Mouse (Mus musculus) right cerebral cortex, postnatal 25 days (tissue): ENCODE data around the gene Adgrl2.

Experiments used
- DNase-seq: peaks from one replicate; pipeline ENCODE4 v3.0.0; 2022

Adgrl2 gene

DNA sequence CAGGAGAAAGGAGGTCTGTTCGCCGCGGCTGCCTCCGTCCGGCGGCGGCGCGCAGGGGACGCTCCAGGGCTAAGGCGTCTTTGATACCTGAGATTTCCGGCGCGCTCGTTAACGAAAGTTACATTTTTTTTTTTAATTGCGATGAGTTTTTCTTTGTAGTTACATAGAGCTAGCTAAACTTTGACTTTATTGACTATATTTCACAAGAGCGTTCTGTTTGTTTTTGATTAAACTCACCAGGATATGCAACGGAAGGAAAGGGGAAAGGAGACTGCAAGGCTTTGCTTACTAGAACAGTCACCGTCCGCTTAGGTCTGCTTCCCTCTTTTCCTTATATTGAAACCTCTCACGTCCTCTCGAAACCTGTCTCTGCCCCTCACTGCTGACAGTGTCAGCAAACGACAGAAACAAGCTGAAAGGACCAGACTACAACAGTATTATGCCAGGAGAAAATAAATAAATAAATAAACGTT is at the start of gene Adgrl2:
Adgrl2 (minus strand) TSS at position 25 of the 473 bp plus-strand sequence.
- DNase-seq: peak; percentile 61

DNA sequence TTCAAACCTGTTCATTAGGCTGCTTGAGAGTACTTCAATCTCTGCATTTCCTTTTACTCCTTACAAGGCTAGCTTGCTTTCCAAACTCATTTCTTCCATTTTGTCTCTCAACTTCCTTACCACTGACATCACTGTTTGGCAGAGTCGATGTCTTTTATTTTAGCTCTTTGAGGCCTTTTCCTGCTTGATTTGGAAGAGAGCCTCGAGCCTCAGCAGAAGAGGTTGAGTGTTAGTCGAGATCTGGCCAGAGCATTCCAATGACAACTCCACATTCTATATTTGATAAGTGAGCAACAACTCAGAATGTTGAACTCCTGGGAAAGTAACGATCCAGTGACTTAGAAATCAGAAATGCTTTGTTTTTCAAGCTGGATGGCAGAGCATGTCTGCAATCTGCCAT is 48.4 kb upstream of the Adgrl2 start:
- DNase-seq: no peak

DNA sequence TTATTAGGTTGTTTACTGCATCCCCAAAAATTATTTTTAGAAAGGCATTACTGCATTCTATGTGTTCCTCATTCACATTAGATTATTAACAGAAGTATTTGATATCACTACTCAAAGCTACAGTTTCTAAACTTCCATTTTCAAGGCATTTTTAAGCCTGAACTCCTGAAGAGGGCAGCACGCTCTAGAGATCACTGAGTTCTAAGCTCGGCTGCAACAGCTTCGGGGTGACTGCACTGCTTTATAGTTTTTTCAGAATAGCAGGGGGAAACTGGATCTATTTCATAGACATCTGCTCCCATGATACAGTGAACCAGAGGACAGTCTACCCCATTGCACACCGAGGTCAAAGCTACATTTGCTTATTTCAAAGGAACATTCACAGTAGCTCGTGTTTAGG is 29.6 kb upstream of the Adgrl2 start:
- no peak for DNase-seq

DNA sequence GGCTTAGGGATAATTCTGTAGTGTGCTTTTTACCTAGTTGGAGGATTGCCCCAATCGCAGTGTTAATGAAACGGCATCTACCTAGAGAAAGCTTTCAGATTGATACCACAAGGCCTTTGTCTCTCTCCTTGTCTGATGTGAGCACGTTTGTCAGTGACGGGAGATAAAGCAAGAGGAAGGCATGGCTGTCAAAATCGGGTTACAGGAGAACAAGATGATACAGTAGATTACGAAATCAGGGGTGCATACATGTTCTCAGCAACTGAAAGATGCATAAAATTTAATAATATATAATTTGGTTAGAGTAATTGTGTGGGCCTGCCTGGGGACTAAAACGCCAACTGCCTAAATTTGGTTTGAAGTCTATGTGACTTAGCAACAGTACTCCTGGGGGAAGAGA is 19.0 kb upstream of the Adgrl2 start:
- DNase-seq: no peak

DNA sequence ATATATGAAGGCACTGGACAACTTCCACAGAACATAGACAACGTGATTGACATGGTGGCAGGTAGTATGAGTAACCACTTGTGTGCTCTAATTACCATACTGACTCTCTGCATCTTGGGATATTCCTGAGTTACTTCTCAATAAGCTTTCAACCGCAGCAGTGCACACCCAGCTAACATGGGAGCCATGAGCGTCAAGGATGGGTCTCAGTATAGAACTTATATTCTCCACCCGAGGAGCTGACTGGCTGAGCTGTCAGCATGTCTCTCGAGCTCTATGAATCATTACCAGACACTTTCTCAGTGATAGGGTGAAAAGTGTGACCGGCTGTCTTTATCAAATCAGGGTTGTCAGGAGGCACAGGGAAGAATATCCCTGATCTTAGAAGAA is 18.3 kb upstream of the Adgrl2 start:
- DNase-seq: no peak

DNA sequence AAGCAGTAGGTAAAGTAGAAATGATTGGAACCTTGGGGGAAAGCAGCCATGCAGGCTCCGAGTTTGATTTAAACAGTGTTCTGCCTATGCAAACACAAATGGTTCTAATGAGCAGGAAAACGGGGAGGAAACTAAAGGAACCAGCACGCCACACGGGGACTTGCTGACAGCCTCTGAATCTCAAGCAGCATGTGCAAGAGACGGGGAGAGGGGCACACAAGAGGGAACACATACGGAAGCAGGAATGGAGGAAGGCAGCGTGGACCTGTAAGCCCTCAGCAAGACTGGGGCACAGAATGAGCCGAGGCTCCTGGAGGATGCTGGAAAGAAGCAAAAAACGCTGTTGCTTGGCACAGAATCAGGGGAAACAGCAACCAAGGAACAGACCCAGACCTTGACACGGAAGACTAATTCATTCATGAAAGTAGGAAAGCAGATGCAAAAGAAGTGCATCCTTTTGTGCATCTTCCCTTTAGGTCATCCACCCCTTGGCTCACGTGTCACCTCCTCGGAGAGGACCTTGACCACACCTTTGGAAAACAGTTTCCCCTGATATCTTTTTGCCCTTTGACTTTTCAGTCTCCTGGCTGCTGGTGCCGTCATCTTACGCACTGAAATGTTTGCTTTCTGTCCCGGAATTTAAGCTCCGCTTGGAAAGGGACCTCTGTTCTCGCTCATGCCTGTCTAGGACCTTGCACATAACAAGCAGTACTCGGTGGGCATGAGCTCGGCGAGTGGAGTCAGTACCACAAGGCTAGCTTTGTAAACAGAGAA is 17.7 kb upstream of the Adgrl2 start:
- DNase-seq: no peak

DNA sequence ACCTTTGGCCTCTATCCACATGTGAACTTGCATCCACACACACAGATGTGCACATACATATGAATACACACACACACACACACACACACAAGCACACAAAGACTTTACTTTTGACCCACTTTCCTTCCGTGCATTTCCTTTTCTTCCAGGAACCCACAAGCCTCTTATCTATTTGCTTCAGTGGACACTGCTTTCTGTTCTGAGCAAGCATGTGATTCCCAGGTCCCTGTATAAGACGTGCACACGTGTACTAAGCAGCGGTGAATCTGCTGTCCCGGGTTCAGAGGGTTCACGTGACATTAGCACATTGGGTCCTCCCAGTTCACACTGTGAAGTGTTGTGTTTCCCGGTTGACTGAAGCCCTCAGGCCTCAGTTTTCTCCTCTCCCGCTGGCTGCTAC is 11.0 kb upstream of the Adgrl2 start:
- no peak for DNase-seq

DNA sequence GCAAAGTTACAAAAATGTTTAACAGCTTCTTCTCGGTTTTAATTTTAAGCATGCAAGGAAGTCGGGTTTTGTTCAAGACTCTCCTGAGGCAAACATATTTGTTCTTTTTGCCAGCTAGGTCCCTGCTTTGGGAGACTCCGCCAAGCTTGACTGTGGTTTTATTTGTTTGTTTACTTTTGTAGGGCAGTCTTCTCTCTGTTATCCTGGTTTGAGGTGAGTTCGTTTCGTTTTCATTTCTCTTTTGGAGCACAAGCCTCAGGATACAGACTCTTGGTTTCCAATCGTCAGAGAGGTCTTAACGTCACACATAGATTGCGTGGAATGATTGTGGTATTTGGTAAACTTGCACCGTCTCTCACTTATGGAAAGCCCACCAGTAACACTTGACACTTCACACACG is 8.3 kb upstream of the Adgrl2 start:
- DNase-seq: no peak

DNA sequence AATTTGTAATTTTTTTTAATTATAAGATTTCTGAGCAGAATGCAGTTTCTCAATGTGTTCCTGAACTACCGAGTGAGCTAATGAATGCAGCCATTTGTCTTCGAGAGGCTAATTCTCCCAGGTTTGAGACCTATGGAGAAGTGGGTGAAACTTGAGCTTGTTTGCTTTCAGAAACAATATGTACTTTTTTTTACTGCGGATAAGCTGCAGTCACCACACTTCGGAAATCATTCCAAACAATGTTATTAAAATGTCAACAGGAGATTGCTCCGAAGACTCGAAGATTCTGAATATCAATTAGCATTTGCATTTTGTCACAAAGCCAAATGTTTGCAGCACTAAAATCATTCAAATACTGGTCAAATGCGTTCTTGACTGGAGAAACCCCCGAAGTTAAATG is 701 bp upstream of the Adgrl2 start:
- DNase-seq: no peak

DNA sequence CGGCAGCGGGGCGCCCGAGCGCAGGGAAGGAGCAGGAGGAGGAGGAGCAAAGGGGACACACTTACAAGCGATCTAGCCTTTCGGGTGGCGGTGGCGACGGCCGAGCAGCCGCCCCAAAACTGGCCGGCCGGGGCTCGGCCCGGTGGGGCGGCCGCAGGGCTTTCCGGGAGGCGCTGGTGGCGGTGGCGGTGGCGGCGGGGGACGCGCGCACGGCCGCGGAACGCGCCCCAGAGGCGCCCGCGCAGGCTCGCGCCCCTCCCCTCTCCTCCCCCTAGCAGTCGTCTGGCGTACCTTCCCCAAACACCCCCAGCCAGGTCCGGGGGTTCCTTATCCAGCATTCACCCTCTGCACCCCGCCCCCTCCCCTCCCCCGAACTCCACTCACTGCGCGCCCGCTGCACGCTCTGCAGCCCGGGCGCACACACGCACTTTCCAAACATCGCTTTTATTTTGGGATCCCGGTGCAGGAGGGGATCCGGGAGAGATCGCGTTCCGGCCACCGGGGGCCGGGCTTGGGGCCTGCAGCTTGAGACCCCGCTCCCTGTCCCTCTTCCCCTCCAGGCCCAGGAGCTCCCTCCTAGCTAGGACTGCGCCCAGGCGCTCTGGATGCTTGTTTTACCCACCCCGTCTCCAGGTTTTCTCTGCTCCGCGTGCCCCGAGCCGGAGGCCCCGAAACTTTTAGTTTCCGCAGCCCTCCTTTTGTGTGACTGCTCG is 381 bp downstream of the Adgrl2 start:
- DNase-seq: no peak

DNA sequence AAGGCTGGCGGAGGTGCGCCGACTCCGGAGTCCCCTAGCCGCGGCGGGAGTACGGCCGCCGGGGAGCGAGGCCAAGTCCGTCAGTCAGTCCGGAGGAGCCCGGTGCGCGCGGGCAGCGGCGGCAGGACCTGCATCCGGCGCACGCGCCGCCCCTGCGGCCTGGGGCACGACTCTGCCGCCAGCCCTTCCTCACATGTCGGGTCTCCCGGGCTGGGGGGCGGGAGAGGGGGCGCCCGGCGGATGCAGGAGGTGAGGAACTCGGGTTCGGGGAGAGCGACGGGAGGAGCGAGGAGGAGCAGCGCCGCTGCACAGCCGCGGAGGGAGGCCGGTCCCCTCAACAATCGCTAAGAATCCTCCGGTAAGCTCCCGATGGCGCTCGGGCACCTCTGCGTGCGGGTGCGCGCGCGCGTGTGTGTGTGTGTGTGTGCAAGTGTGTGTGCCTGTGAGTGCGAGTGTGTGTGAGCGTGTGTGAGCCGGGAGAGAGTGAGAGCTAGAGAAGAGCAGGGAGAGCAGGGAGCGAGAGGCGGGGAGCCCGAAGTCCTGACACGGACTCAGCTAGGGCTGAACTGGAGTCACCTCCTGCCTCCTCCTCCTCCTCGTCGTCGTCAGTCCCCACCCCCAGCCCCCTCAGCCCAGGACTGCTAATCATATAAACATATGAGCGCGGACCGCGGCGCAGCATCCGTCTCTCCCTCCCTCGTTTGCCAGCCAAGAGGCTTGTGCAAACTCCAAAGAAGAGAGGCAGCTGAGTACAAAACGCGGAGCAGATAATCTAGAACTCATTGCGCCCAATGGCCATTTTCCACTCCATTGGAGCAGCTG is 1.1 kb downstream of the Adgrl2 start:
- peak; percentile 82 for DNase-seq

DNA sequence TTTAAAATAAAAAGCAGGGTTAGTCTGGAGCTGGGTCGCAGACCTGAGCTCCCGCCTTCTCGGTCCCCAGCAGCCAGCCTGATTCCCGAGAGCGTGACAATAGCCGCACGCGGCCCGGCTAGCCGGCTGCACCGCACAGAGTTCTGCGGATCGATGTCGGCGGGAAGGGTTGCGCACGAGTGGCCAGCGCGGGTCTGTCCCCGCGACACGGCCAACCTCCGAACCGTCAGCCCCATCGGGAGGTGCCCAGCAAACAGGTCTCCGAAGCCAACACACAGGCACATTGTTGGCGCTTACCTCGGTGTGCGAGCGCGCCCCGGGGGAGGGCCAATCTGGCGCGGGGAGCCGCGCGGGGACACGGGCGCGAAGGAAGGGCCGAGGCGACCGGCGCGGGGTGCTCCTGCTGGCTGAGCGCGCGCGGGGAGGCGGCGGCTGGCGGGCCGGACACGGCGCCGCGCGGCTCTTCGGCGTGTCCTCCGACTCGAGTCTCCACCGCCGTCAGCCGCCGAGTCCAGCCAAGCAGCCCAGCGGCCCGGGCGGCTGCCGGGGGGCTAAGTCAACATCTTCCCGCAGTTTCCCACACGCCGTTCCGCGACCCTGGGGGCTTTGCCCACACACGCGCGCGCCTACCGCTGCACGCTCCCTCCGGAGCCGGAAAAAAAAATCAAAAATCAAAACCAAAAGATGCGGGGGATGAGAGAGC is 1.9 kb downstream of the Adgrl2 start:
- DNase-seq: peak; percentile 52

DNA sequence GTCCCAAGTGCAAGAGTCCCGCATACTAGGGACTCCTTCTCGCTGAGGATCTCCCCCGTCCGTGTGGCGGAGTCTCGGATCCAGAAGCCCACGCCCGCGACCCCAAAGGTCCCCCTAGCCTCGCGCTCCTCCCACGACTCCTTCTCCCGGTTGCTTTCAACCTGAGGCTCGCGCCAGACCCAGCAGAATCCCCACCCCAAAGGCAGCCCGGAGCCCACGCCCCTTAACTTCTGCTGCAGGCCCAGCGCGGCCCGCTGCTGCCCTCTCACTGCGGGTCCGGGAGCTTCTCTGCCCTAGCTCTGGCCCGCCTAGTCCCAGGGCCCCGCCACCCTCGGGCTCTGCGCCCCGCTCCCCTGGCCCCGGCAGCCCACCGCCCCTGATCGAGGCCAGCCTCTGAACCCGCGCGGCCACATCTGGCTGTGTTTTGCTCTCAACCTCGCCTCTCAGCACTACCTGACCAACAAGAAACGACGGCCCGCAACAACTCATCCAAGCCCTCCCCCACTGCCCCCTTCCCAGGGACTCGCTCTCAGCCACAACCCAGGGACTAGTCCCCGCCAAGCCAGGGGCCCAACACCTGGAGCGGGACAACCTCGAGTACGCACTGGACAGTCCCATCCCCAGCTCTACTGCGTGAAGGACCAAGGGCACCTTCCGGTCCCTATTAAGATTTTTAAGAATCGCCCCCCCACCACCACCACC is 2.6 kb downstream of the Adgrl2 start:
- peak; percentile 71 for DNase-seq

DNA sequence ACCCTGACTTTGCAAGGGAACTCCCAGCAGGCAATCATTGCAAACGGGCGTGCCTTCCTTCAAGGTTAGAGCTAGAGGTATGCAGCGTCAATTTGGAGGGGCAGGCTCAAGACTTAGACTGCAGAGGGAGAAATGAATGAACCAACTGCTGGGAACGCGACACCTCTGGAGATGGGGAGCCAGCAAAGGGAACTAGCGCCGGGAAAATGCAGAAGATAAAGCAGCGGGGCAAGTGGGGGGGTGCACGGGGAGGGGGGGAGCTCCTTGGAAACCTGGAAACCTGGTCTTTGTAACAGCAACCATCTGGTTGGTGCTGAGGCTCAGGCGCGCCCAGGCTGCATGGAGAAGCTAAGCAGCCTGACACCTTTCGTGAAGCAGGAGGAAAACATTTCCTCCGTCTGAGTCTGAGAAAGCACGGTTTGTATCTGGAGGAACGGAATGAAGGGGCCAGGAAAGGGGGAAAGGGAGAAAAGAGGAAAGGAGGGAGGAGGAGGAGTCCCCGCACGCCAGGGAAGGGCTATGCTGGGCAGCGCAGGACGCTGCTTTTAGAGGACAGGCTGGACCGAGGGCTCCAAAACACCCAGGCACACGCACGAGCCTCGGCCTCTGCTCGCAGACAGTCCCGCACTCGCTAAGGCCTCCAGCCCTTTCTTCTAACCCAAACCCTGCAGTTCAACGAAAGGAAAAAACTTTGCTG is 3.3 kb downstream of the Adgrl2 start:
- peak; percentile 38 for DNase-seq

DNA sequence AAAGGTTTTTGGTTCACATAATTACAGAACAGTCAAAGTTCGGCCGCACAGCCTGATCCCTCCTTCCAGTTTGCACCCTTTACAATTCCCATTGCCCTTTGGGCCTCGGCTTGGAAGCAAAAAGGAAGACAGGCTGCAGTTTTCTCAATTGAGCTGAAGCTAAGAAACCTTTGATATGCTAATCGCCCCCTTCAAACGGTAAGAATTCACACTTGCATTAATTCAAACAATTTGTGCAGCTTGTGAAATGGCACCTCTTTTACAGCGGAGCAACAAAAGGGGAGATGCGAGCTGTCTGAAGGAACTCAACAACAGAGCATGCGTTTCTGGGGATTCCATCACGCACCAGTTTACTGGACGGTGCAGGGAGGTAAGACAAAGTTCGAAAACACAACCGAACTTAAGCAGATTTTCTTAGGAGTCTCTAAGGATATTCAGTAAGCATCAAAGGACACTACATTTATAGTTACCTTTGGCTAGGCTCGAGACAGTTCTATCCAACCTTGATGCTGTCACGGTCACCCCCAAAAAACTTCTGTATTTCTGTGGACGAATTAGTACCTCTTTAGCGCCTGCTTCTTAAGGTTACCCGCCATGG is 4.0 kb downstream of the Adgrl2 start:
- no peak for DNase-seq

DNA sequence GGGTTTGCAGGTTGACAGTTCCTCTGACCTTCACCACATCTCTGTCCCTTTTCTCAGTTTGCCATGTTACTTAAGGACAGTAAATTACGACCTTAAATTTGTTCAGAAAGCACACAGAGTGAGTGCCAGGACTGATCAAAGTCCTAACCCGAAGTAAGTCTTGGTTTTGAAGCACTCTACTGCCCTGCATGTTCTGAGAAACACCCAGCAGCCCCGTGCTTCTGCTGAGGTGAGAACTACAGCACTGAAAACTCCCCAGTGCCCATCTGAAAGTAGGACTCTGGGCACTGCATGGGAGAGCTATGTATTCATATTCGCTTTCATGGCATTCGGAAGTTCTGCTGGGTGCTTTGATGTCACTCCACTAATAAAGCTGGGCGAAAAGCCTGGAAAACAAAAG is 6.0 kb downstream of the Adgrl2 start:
- DNase-seq: no peak

DNA sequence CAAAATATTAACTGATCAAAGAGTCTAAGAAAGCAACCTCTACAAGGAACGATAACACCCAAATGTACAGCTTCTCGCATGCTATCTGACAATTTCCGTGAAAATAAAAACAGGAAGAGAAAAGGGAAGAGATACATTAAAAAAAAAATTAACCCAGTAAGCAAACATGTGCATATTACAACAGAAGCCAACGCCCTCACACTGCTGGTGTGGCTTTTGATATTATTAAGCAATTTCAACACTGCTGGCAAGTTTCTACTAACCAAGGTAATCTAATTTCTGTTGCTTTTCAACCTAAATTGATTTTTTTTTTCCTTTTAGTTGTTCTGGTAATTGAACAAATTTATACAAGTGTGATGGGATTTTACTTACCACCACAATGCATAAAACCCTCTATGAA is 8.0 kb downstream of the Adgrl2 start:
- DNase-seq: no peak

DNA sequence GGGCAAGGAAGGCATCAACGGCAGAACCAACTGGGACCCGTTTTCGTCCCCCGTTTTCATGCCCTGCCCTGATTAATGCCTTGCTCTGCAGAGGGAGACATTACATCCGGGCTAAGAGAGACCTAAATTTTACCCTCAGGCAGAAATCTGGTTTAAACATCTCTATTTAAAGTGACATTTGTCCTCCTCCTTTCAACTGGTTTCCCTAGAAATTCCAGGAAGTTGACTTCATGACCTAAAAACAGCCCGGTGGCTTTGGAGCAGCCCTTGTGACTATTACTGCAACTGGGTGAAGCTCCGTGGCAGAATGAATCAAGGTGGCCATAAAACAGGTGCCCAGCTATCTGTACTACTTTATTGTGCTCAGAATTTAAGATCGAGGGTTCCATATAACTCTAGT is 8.6 kb downstream of the Adgrl2 start:
- DNase-seq: no peak

DNA sequence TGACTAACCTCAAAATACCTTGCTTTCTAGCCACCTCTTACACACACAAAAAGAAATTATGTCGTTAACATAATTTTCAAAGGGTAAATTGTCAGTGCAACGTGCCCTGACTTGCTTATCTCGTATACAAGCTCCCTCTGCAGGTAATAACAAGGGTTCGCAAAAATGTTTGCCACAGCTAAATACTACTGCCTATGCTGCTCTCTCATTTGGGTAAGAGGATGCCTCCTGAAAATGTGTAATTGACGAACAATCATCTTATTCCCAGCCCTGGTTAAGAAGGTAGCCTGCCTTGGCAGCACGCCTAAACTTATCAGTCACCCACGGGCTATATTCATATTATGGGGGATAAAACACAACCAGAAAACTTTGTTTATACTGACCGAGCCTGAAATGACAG is 11.8 kb downstream of the Adgrl2 start:
- no peak for DNase-seq

DNA sequence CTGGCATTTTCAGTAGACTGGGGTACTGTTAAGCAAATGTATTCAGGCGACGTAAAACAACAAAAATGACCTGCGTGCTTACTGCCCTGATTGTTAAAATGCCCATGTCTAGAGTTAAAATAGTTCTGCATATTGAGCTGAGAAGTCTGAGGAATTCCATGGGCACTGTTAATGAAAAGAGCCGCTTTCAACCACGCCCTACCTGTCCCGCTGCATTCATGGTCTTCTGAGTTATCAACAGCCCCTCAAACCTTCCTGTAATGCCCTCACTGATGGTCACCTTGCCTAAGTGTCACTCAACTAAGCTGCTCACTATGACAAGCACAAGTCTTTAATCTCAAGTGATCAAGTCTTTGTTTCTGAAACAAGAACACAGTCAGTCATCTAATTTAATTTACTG is 12.5 kb downstream of the Adgrl2 start:
- DNase-seq: no peak

DNA sequence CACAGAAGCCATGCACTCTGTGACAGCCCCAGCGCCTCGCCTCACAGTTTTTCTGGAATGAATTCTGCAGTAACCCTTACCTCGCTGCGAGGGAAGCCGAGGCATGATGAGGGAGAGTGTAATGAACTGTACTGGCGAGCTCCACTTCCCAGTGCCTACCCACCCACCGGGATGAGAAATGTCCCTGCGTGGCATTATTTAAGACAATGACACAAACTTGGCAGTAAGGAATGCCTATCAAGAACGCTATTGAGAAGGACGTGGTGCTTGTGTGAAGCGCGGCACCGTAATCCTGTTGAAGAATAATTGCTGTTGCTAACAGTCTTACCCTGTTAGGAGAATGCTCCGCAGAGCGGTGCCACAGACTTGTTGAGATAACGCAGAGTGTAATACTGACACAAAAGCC is 13.2 kb downstream of the Adgrl2 start:
- DNase-seq: no peak
